Mouse (Mus musculus) CH12.LX (cell line): ENCODE data around the gene Gm20388. TPM values are rescaled to one million over a fixed set of nuclear protein-coding genes. Genes with fewer than 3 reads are reported as not detected.
"Not testable (repeated sequence)": the region's sequence is repeated elsewhere in the genome, so short reads cannot be mapped to it uniquely, and the experiment has no call there.

Experiments
- DNase-seq: peaks from one replicate; pipeline ENCODE4 v3.0.0-alpha.2; 2013; ENCODE audit errors: extremely low read depth
- H3K27ac ChIP-seq: 2 replicates; pipeline ENCODE4 v1.5.1; 2012; ENCODE audit warnings: low read depth, mild to moderate bottlenecking, control low read depth, moderate library complexity; ENCODE audit not compliant: insufficient read depth
- H3K27me3 ChIP-seq: replicated peaks from 2 replicates; pipeline ENCODE3; 2012; ENCODE audit warnings: inconsistent platforms
- H3K36me3 ChIP-seq, 2 experiments: replicated peaks in 1 of 2; 2 replicates each; pipeline versions ENCODE3 to v1.6.1; 2012; ENCODE audit warnings: inconsistent platforms in 1 of 2, low read length in 1 of 2, mild to moderate bottlenecking in 1 of 2, mixed read lengths in 1 of 2, moderate library complexity in 1 of 2; ENCODE audit not compliant: control insufficient read depth in 1 of 2, insufficient read depth in 1 of 2
- H3K4me1 ChIP-seq, 2 experiments: 2 replicates each; pipeline ENCODE4 v1.6.1; 2012; ENCODE audit warnings: inconsistent platforms in 1 of 2, moderate library complexity in 1 of 2; ENCODE audit not compliant: insufficient read depth in 2 of 2, control insufficient read depth in 1 of 2
- H3K4me2 ChIP-seq: 2 replicates; pipeline ENCODE4 v1.6.1; 2012; ENCODE audit warnings: low read depth, mild to moderate bottlenecking, control low read depth; ENCODE audit not compliant: poor library complexity, insufficient read depth, severe bottlenecking
- H3K4me3 ChIP-seq, 3 experiments: fragments of 150-350 bp in 1 of 3; sonication (generic) in 1 of 3; replicated peaks in 1 of 3; 2 replicates each; pipeline versions ENCODE3 to v1.5.1; 2011 to 2012; ENCODE audit warnings: low read depth in 2 of 3, low read length in 2 of 3, mild to moderate bottlenecking in 2 of 3, moderate library complexity in 2 of 3, control low read depth in 1 of 3, improper control_type of control experiment in 1 of 3, inconsistent platforms in 1 of 3, mixed read lengths in 1 of 3; ENCODE audit not compliant: poor library complexity in 1 of 3
- H3K79me2 ChIP-seq: replicated peaks from 2 replicates; pipeline ENCODE4 v1.6.1; 2012; ENCODE audit warnings: mild to moderate bottlenecking, moderate library complexity; ENCODE audit not compliant: control insufficient read depth, poor library complexity, insufficient read depth, severe bottlenecking; ENCODE audit errors: extremely low read depth
- H3K9ac ChIP-seq: 2 replicates; pipeline ENCODE4 v1.6.1; 2012; ENCODE audit warnings: low read depth, mild to moderate bottlenecking, control low read depth, moderate library complexity; ENCODE audit not compliant: insufficient read depth
- H3K9me3 ChIP-seq: replicated peaks from 2 replicates; pipeline ENCODE3; 2012; ENCODE audit warnings: low read length, inconsistent platforms, mixed read lengths
- BHLHE40 ChIP-seq: IDR thresholded peaks from 2 replicates; pipeline ENCODE4 v1.6.1; 2011; ENCODE audit warnings: mild to moderate bottlenecking, low read depth, low read length, improper control_type of control experiment
- CTCF ChIP-seq, 2 experiments: IDR thresholded peaks in 1 of 2; conservative IDR thresholded peaks in 1 of 2; 2 replicates each; pipeline ENCODE4 v1.5.1; 2011 to 2012; ENCODE audit warnings: low read depth in 2 of 2, low read length in 2 of 2, improper control_type of control experiment in 1 of 2, inconsistent platforms in 1 of 2, mild to moderate bottlenecking in 1 of 2, moderate library complexity in 1 of 2
- E2F4 ChIP-seq: IDR thresholded peaks from 2 replicates; pipeline ENCODE4 v1.6.1; 2011; ENCODE audit warnings: low read depth, low read length, improper control_type of control experiment; ENCODE audit not compliant: insufficient replicate concordance
- ELF1 ChIP-seq: IDR thresholded peaks from 2 replicates; pipeline ENCODE4 v1.6.1; 2014; ENCODE audit warnings: low read depth, mild to moderate bottlenecking, inconsistent platforms, low read length, improper control_type of control experiment
- EP300 ChIP-seq: IDR thresholded peaks from 2 replicates; pipeline ENCODE4 v1.6.1; 2011; ENCODE audit warnings: low read length, improper control_type of control experiment
- GABPA ChIP-seq: IDR thresholded peaks from 2 replicates; pipeline ENCODE4 v1.6.1; 2012; ENCODE audit warnings: low read depth, low read length, improper control_type of control experiment, inconsistent platforms; ENCODE audit not compliant: insufficient replicate concordance
- HCFC1 ChIP-seq: IDR thresholded peaks from 2 replicates; pipeline ENCODE4 v1.6.1; 2012; ENCODE audit warnings: low read depth, mild to moderate bottlenecking, inconsistent platforms, low read length, improper control_type of control experiment
- MAFK ChIP-seq: IDR thresholded peaks from 2 replicates; pipeline ENCODE4 v1.6.1; 2011; ENCODE audit warnings: low read length, improper control_type of control experiment; ENCODE audit not compliant: insufficient replicate concordance
- MAX ChIP-seq: IDR thresholded peaks from 2 replicates; pipeline ENCODE4 v1.6.1; 2011; ENCODE audit warnings: low read length, improper control_type of control experiment
- MAZ ChIP-seq: IDR thresholded peaks from 2 replicates; pipeline ENCODE4 v1.6.1; 2012; ENCODE audit warnings: low read depth, mild to moderate bottlenecking, inconsistent platforms, low read length, improper control_type of control experiment, moderate library complexity
- MXI1 ChIP-seq: IDR thresholded peaks from 2 replicates; pipeline ENCODE4 v1.6.1; 2011; ENCODE audit warnings: mild to moderate bottlenecking, low read depth, low read length, improper control_type of control experiment
- POLR2A ChIP-seq: IDR thresholded peaks from 2 replicates; pipeline ENCODE4 v1.6.1; 2011; ENCODE audit warnings: low read depth, mild to moderate bottlenecking, improper control_type of control experiment, low read length
- POLR2AphosphoS2 ChIP-seq: IDR thresholded peaks from 2 replicates; pipeline ENCODE4 v1.6.1; 2011; ENCODE audit warnings: low read depth, low read length, improper control_type of control experiment
- RAD21 ChIP-seq: IDR thresholded peaks from 2 replicates; pipeline ENCODE4 v1.6.1; 2011; ENCODE audit warnings: low read depth, mild to moderate bottlenecking, low read length, improper control_type of control experiment, moderate library complexity
- RCOR1 ChIP-seq: conservative IDR thresholded peaks from 2 replicates; pipeline ENCODE4 v1.6.1; 2012; ENCODE audit warnings: low read depth, mild to moderate bottlenecking, inconsistent platforms, low read length, improper control_type of control experiment
- SMC3 ChIP-seq: IDR thresholded peaks from 2 replicates; pipeline ENCODE4 v1.6.1; 2011; ENCODE audit warnings: low read depth, low read length, improper control_type of control experiment
- TBP ChIP-seq: conservative IDR thresholded peaks from 2 replicates; pipeline ENCODE4 v1.6.1; 2011; ENCODE audit warnings: low read depth, low read length, improper control_type of control experiment
- ZC3H11A ChIP-seq: IDR thresholded peaks from 2 replicates; pipeline ENCODE4 v1.6.1; 2012; ENCODE audit warnings: low read depth, mild to moderate bottlenecking, inconsistent platforms, low read length, improper control_type of control experiment
- ZNF384 ChIP-seq: IDR thresholded peaks from 2 replicates; pipeline ENCODE4 v1.6.1; 2012; ENCODE audit warnings: low read depth, low read length, improper control_type of control experiment, inconsistent platforms
- dilution Hi-C: fragments of 300-500 bp; cut with MboI; formaldehyde crosslinking; loops from 2 replicates; pipeline ENCODE4 v1.14.3; 2020; ENCODE audit warnings: low sequenced_read_pairs; ENCODE audit not compliant: extremely low pct_unique_long_range_greater_than_20kb, extremely low pct_ligation_motif_present
- in situ Hi-C: fragments of 300-500 bp; cut with MboI; formaldehyde crosslinking; loops from 3 replicates; pipeline ENCODE4 v1.14.3; 2019; ENCODE audit warnings: low sequenced_read_pairs, low pct_ligation_motif_present, low pct_unique_long_range_greater_than_20kb, mixed read lengths
- polyA plus RNA-seq: library from polyadenylated mRNA; unstranded; fragments of >175 nt; gene quantifications from 2 replicates; pipeline ENCODE4 v1.2.1, GENCODE M21; 2012; ENCODE audit warnings: low read depth; ENCODE audit not compliant: insufficient read length
- total RNA-seq, 2 experiments: library from RNA; depleted of rRNA; stranded (reverse); fragments of 300-350 nt in 1 of 2; fragments of >200 nt in 1 of 2; gene quantifications; 2 replicates each; pipeline ENCODE4 v1.2.3; 2012 to 2014

Gene Gm20388
- total and polyA plus RNA-seq, 3 experiments = 14.8 to 26.3 (median 22.2) TPM

- Histone ChIP-seq H3K4me2 (no peak overlapping the region), H3K27me3 (no peaks in the 10 kb centered on the region), H3K4me1 (peaks cover 20 to 41% of the 10 kb centered on the region in 2 experiments), H3K4me3 (no peak overlapping the region), H3K36me3 (peaks cover 0 to 11% of the 10 kb centered on the region in 2 experiments), H3K79me2 (no peaks in the 10 kb centered on the region), H3K27ac (no peak overlapping the region), H3K9ac (no peak overlapping the region), H3K9me3 (no peaks in the 10 kb centered on the region)
- dilution Hi-C loops (no loop called here), in situ Hi-C loops (loop anchor here (5.0 kb wide), 2 partner anchors 112 to 412 kb away; no protein-coding TSS in a partner anchor)
- DNase-seq = no peak
- TF ChIP-seq MAZ = no peak
- TF ChIP-seq CTCF (conservative IDR thresholded peaks at IDR 0.05 in 1 of 2, IDR thresholded peaks at IDR 0.05 in 1 of 2; ENCODE audit: low read depth in 2 of 2, low read length in 2 of 2) = no peak
- no peak for TF ChIP-seq POLR2A
- TF ChIP-seq RCOR1 = no peak
- no peak for TF ChIP-seq MAX
- TF ChIP-seq MXI1 = no peak
- no peak for TF ChIP-seq TBP
- no peak for TF ChIP-seq E2F4
- TF ChIP-seq SMC3 = no peak
- no peak for TF ChIP-seq GABPA
- TF ChIP-seq HCFC1 = no peak
- no peak for TF ChIP-seq ELF1
- TF ChIP-seq POLR2AphosphoS2 = no peak
- TF ChIP-seq MAFK = no peak
- no peak for TF ChIP-seq ZC3H11A
- no peak for TF ChIP-seq EP300
- TF ChIP-seq BHLHE40 = no peak
These were observed 769.2 kb downstream of the Gm20388 start for GRCm38 (mm10) chr8:120679629-120680387.

GRCm38 (mm10) chr8:120680405-120680804, 769.8 kb downstream of the Gm20388 start:
- not testable (repeated sequence) for H3K9me3 ChIP-seq
- peaks cover 24 to 47% of the 10 kb centered on the region in 2 experiments for H3K4me1 ChIP-seq
- TF ChIP-seq CTCF (conservative IDR thresholded peaks at IDR 0.05 in 1 of 2, IDR thresholded peaks at IDR 0.05 in 1 of 2; ENCODE audit: low read depth in 2 of 2, low read length in 2 of 2) (peak; percentile 12 to 90; a peak in 2 of 4 replicates), SMC3 (peak; percentile 97), ZC3H11A (peak; percentile 97), ZNF384 (peak; percentile 59), RAD21 (peak; percentile 86)
- TF ChIP-seq, all 38 proteins: peak for 5; not testable (repeated sequence) for 33
- in situ Hi-C loops = loop anchor here (5.0 kb wide), 1 partner anchor 112 kb away; no protein-coding TSS in a partner anchor
- H3K27me3 ChIP-seq, H3K9ac ChIP-seq, H3K4me3 ChIP-seq, H3K79me2 ChIP-seq, H3K27ac ChIP-seq, dilution Hi-C loops, H3K4me2 ChIP-seq: not testable (repeated sequence)
- DNase-seq = peak; percentile 43
- H3K36me3 ChIP-seq = peaks cover 0 to 10% of the 10 kb centered on the region in 2 experiments
